Mouse (Mus musculus) small intestine, adult 2 months (tissue): ENCODE results near the gene Spata2l.
"Not testable (repeated sequence)": the region's sequence is repeated elsewhere in the genome, so short reads cannot be mapped to it uniquely, and the experiment has no call there.

Experiments used
- CTCF ChIP-seq: fragments of 200-500 bp; IDR thresholded peaks from 2 replicates; pipeline ENCODE4 v1.5.1; 2012; ENCODE audit warnings: low read depth, mild to moderate bottlenecking, control low read depth, inconsistent platforms, low read length, moderate library complexity, mixed read lengths; ENCODE audit not compliant: insufficient replicate concordance, insufficient read length; ENCODE audit errors: extremely low read depth
- POLR2A ChIP-seq: fragments of 200-500 bp; IDR thresholded peaks from 2 replicates; pipeline ENCODE4 v1.6.1; 2012; ENCODE audit warnings: low read depth, mild to moderate bottlenecking, control low read depth, inconsistent platforms, low read length, moderate library complexity

DNA sequence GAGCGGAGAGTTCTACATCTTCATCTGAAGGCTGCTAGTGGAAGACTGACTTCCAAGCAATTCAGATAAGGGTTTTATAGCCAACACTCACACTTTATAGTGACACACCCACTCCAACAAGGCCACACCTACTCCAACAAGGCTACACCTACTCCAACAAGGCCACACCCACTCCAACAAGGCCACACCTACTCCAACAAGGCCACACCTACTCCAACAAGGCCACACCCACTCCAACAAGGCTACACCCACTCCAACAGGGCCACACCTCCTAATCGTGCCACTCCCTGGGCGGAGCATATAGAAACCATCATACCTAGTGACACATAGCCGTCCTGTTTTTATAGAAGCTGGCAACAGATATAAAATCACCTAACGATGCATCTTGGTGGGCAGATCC, 39.0 kb downstream of the Spata2l start:
- TF ChIP-seq CTCF, POLR2A: not testable (repeated sequence)
